Mouse (Mus musculus): ENCODE results near the gene Tbc1d14. TPM values are rescaled to one million over a fixed set of nuclear protein-coding genes. Genes with fewer than 3 reads are reported as not detected.

Gene Tbc1d14
- total RNA-seq, 2 experiments from 2014 or later, result 14.3 to 16.7 TPM

DNA sequence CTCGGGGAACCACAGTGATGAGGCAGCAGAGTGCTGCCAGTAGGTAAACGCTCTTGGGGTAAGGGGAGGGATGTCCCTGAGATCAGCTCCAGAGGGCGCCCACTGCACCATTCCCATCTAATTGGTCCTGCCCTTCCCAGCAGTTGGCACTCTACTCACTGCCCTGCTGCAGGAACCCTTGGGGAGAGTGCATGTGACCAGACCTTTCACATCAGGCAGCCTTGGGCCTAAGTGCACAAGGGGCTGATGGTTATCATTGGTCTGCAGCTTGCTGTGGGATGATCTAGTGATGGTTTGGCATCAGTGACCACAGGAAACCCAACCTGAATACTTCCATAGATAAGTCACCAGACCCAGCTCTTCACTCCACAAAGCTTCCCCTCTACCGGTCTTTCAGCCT, 4.6 kb upstream of the Tbc1d14 start:
- TF ChIP-seq CTCF (IDR thresholded peaks at IDR 0.05), result peak; percentile 40
- intact Hi-C loops (cut with DNase I), result no loop called here
- Histone ChIP-seq H3K27ac (no peak overlapping the region), H3K4me3 (no peak overlapping the region)
- DNase-seq, result peak; percentile 52

DNA sequence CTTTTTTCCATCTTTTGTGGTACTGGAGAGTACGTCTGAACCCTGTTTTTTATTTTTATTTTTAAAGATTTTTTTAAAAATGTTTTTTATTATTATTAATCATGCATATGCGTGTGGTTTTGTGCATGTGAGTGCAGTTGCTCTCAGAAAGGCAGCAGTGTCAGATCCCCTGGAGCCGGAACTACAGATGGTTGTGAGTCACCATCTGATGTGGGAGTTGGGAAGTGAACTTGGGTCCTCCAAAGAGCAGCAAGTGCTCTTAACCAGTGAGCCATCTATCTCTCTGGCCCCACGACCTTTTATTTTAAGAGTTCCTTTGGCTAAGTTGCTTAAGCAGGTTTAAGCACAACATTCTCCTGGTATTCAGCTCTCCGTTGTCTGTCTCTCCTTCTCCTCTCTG, 3.1 kb upstream of the Tbc1d14 start:
- H3K4me3 ChIP-seq, result no peak overlapping the region
- H3K27ac ChIP-seq, result no peak overlapping the region
- peak; percentile 8 for DNase-seq
- intact Hi-C loops (cut with DNase I), result no loop called here
- no peak for TF ChIP-seq CTCF (IDR thresholded peaks at IDR 0.05)

DNA sequence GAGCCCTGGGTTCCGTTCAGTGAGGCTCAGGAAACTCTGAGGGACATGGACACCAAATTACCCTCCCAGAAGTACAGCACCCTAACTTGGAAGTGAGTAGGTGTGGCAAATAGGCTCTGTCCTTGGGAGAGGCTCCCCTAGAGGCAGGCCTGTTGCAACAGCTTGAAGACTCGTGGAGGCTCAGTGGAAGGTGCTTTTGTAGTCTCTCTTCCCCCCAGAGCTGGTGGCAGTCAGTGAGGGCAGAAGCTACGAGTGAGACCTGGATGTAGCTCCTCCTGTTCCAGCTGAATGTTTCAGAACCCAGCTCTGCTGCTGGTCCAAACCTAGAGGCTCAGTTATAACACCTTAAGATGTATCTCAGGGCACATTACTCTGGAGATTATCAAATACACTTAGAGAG, 2.0 kb upstream of the Tbc1d14 start:
- no peak overlapping the region for H3K27ac ChIP-seq
- no peak for TF ChIP-seq CTCF (IDR thresholded peaks at IDR 0.05)
- intact Hi-C loops (cut with DNase I), result no loop called here
- peak; percentile 2 for DNase-seq
- H3K4me3 ChIP-seq, result no peak overlapping the region

DNA sequence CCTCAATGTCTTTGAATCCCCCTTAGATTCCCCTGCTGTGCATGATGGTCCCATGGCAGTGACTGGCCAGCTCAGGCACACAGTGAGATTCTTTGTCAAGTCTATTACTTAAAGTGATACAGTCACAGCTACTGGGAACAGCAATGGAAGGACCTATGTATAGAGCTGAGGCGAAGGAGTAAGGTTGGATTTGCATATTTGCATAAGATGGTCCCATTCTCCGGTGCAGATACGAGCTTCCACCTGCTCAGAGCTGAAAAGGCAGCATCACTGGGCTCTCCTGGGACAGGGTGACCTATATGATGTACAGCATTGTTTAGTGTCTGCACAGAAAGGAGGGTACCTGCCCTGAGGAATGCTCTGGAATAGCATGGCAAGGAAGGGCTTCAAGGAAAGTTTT, 1.3 kb upstream of the Tbc1d14 start:
- no peak overlapping the region for H3K4me3 ChIP-seq
- DNase-seq, result peak; percentile 9
- intact Hi-C loops (cut with DNase I), result no loop called here
- no peak for TF ChIP-seq CTCF (IDR thresholded peaks at IDR 0.05)
- no peak overlapping the region for H3K27ac ChIP-seq

DNA sequence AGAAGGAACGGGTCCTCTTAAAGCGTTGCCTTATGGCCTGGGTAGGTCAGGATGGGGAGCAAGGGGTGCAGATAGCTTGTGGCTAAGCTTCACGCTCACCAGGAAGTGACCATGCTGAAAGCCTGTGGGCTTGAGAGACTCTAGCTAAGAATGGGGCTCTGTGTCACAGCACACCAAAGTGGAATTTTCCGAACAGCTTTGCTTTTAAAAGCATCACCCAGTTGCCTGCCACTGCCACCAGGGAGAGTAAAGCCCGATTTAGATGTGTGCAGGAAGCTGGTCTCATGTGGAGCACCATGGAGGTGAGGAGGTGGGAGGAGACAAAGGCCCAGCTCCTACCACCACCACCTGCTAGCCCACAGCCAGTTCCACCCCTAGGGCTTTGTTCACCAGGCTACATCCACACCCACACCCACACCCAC, 2.6 kb downstream of the Tbc1d14 start:
- no peak for TF ChIP-seq CTCF (IDR thresholded peaks at IDR 0.05)
- no peak overlapping the region for H3K4me3 ChIP-seq
- intact Hi-C loops (cut with DNase I), result no loop called here
- DNase-seq, result peak; percentile 7
- no peak overlapping the region for H3K27ac ChIP-seq

DNA sequence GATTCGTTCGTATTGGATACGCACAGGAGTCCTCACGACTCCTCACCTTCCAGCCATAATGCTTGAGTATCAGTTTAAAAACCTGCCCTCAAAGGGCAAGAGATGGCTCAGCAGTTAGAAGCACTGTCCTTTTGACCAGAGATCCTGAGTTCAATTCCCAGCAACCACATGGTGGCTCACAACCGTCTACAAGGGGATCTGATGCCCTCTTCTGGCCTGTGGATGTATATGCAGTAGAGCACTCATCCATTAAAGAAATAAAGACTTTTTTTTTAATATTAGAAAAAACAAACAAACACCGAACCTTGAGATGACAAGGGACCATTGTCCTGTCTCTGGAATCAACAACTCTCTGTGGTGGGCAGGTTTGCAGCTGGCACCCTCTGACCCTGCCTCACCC, 8.8 kb downstream of the Tbc1d14 start:
- intact Hi-C loops (cut with DNase I), result loop anchor here (5.0 to 10.0 kb wide), 2 partner anchors 102 to 161 kb away; partner anchors contain the start of genes Bloc1s4, Ccdc96 and Tada2b
- no peak overlapping the region for H3K4me3 ChIP-seq
- peak; percentile 13 for DNase-seq
- TF ChIP-seq CTCF (IDR thresholded peaks at IDR 0.05), result peak; percentile 57
- H3K27ac ChIP-seq, result no peak overlapping the region

DNA sequence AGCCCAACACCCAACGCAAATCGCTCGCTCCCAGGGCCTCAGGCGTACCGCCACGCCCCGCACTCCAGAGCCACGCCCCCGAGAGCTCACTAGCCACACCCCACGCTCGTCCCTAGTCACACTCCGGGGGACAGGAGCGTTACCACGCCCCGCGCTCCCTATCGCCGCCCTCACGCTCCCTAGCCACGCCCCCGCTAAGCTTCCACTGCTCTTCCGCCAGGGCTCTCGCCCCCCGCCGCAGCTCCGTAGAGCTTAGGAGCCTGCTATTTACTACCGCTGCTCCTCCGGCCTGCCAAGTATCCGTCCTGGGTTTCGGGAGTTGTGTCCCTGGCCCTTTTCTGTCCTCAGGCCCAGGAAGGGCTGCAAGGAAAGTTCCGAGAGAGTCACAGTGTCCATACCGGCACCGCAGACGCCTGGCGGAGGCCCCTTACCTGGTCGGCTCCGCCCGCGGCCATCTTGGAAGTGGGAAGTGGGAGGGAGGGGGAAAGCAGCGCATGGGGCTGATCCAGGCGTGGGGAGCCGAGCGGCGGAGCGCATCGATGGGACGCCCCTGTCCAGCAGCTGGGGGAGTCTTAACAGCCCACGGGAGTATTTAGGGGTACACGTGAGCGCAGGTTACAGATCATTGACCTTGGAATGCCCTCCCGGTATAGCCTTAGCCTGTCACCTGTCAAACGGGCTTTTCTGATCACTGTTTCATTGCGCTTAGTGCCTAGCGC, 11.0 kb downstream of the Tbc1d14 start:
- TF ChIP-seq CTCF (IDR thresholded peaks at IDR 0.05), result no peak
- peak; percentile 99 for DNase-seq

DNA sequence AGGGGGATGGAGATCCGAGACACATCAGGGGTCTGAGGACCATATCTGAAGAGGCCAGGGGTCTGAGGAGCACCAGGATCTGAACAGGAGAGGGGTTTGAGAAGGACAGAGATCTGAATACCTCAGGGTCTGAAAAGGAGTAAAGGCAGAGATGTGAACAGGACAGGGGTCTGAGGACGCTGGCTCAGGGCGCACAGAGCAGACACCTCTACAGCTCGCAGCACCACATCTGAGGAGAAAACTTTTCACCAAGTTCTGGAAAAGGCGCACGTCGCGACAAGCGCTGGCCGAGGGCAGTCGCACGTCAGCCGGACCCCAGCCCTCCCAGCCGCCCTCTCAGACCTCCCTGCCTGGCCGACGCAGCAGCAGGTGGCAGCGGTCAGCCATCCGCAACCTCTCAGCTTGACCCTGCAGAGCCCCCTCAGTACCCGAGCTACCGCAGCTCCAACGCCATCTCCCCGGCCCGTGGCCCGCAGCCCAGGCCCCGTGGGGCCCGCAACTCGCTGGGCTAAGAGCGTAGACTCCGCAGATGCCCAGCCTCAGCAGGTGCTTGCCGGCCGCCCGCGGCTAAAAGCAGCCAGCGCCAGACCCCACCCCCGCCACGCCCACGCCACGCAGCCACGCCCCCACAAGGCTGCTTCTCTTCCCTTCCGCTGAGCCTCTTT, 11.7 kb downstream of the Tbc1d14 start:
- intact Hi-C loops (cut with DNase I), result loop anchor here (5.0 to 10.0 kb wide), 2 partner anchors 99 to 163 kb away; partner anchors contain the start of genes Bloc1s4, Ccdc96 and Tada2b
- Histone ChIP-seq H3K4me3 (peak overlapping the region; percentile 75), H3K27ac (peak overlapping the region; percentile 97)
- TF ChIP-seq CTCF (IDR thresholded peaks at IDR 0.05), result no peak; the same call in 1 of the 2 replicates
- DNase-seq, result no peak

More for the DNA sequence above, 11.0 kb downstream of the Tbc1d14 start:
- Histone ChIP-seq H3K4me3 (peak overlapping the region; percentile 75), H3K27ac (peak overlapping the region; percentile 97)
- intact Hi-C loops (cut with DNase I), result loop anchor here (1.0 to 10.0 kb wide), 4 partner anchors 52 to 163 kb away; partner anchors contain the start of genes Bloc1s4, Ccdc96 and Tada2b

DNA sequence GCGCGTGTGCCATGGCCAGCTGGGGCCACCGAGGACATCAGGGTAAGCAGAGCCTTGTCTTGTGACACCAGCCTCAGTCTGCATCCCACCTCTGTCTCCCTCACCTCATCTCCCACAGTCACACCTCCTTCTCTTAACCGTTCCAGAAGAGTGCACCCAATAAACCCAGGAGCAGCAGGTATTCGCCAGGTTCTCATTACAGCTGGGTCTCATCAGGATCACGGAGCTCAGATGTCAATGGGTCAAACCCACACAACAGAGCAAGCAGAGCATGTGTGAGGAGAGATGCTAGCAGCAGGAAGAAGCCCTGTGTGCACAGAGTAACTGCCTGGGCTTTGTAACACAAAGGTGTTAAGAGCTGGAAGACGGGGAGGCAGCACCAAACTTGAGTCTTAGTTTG, 13.1 kb downstream of the Tbc1d14 start:
- Histone ChIP-seq H3K27ac (peak overlapping the region; percentile 97; the same call in 1 of the 2 replicates), H3K4me3 (no peak overlapping the region; the same call in 1 of the 2 replicates)
- DNase-seq, result peak; percentile 9
- no peak for TF ChIP-seq CTCF (IDR thresholded peaks at IDR 0.05)
- intact Hi-C loops (cut with DNase I), result loop anchor here (5.0 to 10.0 kb wide), 2 partner anchors 98 to 165 kb away; partner anchors contain the start of genes Bloc1s4, Ccdc96 and Tada2b

DNA sequence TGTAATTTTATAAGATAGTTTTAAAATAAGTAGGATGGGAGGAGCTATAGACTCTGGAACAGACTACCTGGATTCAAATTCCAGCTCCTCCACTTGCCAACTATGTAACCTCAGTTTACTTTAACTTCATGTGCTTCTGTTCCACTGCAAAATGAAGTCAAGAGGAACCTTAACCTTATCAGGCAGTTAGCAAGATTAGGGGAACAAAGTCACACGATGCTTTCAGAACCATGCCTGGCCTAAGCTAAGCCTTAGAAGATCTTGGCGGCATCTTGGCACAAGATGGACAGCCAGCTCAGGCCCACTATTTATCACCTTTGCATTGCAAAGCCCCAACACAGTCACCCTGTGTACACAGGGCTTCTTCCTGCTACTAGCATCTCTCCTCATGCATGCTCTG, 14.1 kb downstream of the Tbc1d14 start:
- Histone ChIP-seq H3K27ac (no peak overlapping the region), H3K4me3 (no peak overlapping the region)
- intact Hi-C loops (cut with DNase I), result no loop called here
- no peak for TF ChIP-seq CTCF (IDR thresholded peaks at IDR 0.05)
- DNase-seq, result peak; percentile 9

DNA sequence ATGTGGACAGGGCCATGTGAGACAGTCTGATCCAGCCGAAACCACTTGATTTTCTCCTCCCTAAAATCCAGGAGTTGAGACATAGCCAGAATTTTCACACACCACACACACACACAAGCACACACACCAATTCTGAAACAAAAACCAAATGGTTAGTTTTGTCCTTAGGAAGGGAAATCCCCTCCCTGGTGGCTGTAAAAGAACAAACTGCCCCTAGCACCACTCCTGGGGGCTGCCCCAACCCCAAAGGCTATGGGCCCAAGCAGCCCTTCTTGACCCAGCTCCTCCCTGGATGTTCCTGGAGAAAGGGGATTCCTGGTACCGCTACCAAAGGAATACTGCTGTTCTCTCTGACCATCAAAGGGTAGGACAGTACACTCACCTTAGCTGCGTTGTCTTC, 16.6 kb downstream of the Tbc1d14 start:
- intact Hi-C loops (cut with DNase I), result no loop called here
- DNase-seq, result peak; percentile 12
- H3K27ac ChIP-seq, result 0 out of 2 replicates have a peak overlapping the region, but pooled peaks have one; percentile 8
- H3K4me3 ChIP-seq, result no peak overlapping the region
- no peak for TF ChIP-seq CTCF (IDR thresholded peaks at IDR 0.05)

DNA sequence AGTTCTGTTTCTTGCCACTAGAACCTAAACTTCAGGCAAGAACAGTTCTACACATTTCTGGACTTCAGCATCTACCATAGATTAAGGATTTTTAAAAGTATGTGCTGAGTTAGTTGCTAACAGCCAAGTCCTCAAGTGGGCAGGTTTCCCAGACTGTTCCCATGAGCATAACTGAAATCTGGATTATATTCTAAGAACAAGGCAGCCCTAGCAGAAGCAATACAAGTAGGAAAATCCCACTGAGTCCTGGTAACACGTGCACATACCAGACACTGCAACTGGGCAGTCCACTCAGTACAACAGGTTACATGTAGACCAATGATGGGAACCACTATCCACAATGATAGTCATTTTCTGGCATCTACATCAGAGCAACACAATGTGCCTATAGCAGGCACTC, 17.3 kb downstream of the Tbc1d14 start:
- H3K27ac ChIP-seq, result peak overlapping the region; percentile 77
- intact Hi-C loops (cut with DNase I), result no loop called here
- no peak for TF ChIP-seq CTCF (IDR thresholded peaks at IDR 0.05)

DNA sequence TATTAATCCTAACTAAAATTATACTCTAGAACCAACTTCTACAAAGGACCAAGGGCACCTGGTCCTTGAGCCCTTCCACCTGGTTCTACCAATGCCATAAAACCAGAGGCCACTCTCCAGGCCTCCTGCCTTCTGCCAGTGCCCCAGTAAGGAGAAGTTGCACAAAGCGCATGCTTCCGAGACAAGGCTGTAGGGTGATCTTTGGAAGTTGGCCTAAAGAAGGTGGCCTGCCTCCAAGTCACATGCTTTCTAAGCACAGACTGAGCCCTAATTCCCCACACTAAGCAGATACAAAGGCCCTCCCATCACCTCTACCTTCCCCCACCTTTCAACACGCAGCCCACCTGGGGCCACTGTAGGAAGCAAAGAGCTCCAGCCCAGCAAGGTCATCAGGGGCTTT, 17.8 kb downstream of the Tbc1d14 start:
- H3K4me3 ChIP-seq, result no peak overlapping the region
- no peak for TF ChIP-seq CTCF (IDR thresholded peaks at IDR 0.05)
- H3K27ac ChIP-seq, result peak overlapping the region; percentile 77
- intact Hi-C loops (cut with DNase I), result no loop called here
- DNase-seq, result peak; percentile 67

More for the DNA sequence above, 17.3 kb downstream of the Tbc1d14 start:
- H3K4me3 ChIP-seq, result no peak overlapping the region
- peak; percentile 57 for DNase-seq
